In genomic region chr10:62186882-62187281, GRCm38 (mm10) we compare ENCODE assay signal across 9 mouse cellular contexts. TPM values are rescaled to one million over a fixed set of nuclear protein-coding genes. Genes with fewer than 3 reads are reported as not detected.
DNase-seq lines count a peak whose midpoint lies in the region; ATAC-seq lines count a peak whose summit lies in the region.
"Had no signal": no experiment of that assay in that cellular context is flagged by ENCODE, and none has a peak within 500 bp of the region (broad histone marks: within the 10 kb centered on the region; RNA-seq: fewer than 3 reads in every experiment).

No protein-coding gene starts in this region.

- H3K27ac ChIP-seq in liver, embryonic 11.5 days (ENCODE audit: low read depth, low read length) = no peak overlapping the region
- H3K27ac ChIP-seq in stomach, embryonic 16.5 days (ENCODE audit: low read length) = no peak overlapping the region
- H3K27ac ChIP-seq: embryonic facial prominence, embryonic 12.5 days had no signal

- H3K9ac ChIP-seq in liver, embryonic 11.5 days (ENCODE audit: low read depth, low read length) = no peak overlapping the region
- H3K9ac ChIP-seq in stomach, embryonic 16.5 days (ENCODE audit: low read length) = no peak overlapping the region
- H3K9ac ChIP-seq: embryonic facial prominence, embryonic 12.5 days had no signal

- H3K27me3 ChIP-seq in liver, embryonic 11.5 days (replicated peaks; ENCODE audit: control insufficient read depth, insufficient read depth, low read length) = no peaks in the 10 kb centered on the region; the same call in 1 of the 2 replicates
- H3K27me3 ChIP-seq in stomach, embryonic 16.5 days (ENCODE audit: control insufficient read depth, insufficient read depth, low read length) = no peaks in the 10 kb centered on the region
- H3K27me3 ChIP-seq: embryonic facial prominence, embryonic 12.5 days had no signal

- 21% methylated on average over 7 of the region's 7 CpGs for WGBS in liver, embryonic 11.5 days
- WGBS in stomach, embryonic 16.5 days = 20% methylated on average over 7 of the region's 7 CpGs

- H3K9me3 ChIP-seq in liver, embryonic 11.5 days (ENCODE audit: control insufficient read depth, low read length) = no peaks in the 10 kb centered on the region
- no peaks in the 10 kb centered on the region for H3K9me3 ChIP-seq in stomach, embryonic 16.5 days (replicated peaks; ENCODE audit: control insufficient read depth, low read length)
- H3K9me3 ChIP-seq: embryonic facial prominence, embryonic 12.5 days had no signal

- H3K4me2 ChIP-seq in liver, embryonic 11.5 days = no peak overlapping the region
- no peak overlapping the region for H3K4me2 ChIP-seq in stomach, embryonic 16.5 days (ENCODE audit: low read depth, low read length)
- H3K4me2 ChIP-seq: embryonic facial prominence, embryonic 12.5 days had no signal

- DNase-seq in 3134 (ENCODE audit: extremely low read depth, insufficient read length, low spot score) (peak; percentile 41), WW6 (ENCODE audit: low read depth, low spot score) (peak; percentile 39)
- DNase-seq in embryo, embryonic 10 days (ENCODE audit: low spot score) = peak; percentile 83
- peak; percentile 72 to 77 for DNase-seq in gastrocnemius, postnatal 4 days (ENCODE audit: low spot score in 2 of 2)
- DNase-seq in kidney, adult 9 months = peak; percentile 83
- DNase-seq in liver, embryonic 11.5 days (ENCODE audit: low spot score) = peak; percentile 80
- DNase-seq in neural tube, embryonic 10.5 days (ENCODE audit: extremely low spot score, low spot score) = peak; percentile 87

- peaks cover 4% of the 10 kb centered on the region for H3K4me1 ChIP-seq in liver, embryonic 11.5 days (replicated peaks; ENCODE audit: control insufficient read depth, insufficient read depth, low read length)
- H3K4me1 ChIP-seq in stomach, embryonic 16.5 days (ENCODE audit: control insufficient read depth, insufficient read depth, low read length) = no peaks in the 10 kb centered on the region
- H3K4me1 ChIP-seq: embryonic facial prominence, embryonic 12.5 days had no signal

- peak; percentile 67 for ATAC-seq in liver, embryonic 11.5 days (replicated peaks; ENCODE audit: low FRiP score)
- peak; percentile 27; the same call in 1 of the 2 replicates for ATAC-seq in stomach, embryonic 16.5 days (ENCODE audit: insufficient read depth, low FRiP score)

- H3K4me3 ChIP-seq in liver, embryonic 11.5 days (ENCODE audit: low read depth, low read length) = no peak overlapping the region
- no peak overlapping the region for H3K4me3 ChIP-seq in stomach, embryonic 16.5 days (replicated peaks; ENCODE audit: low read length)
- H3K4me3 ChIP-seq: embryonic facial prominence, embryonic 12.5 days had no signal

- H3K36me3 ChIP-seq in liver, embryonic 11.5 days (ENCODE audit: control insufficient read depth, insufficient read depth, low read length) = no peaks in the 10 kb centered on the region
- H3K36me3 ChIP-seq in stomach, embryonic 16.5 days (ENCODE audit: control insufficient read depth, insufficient read depth, low read length) = no peaks in the 10 kb centered on the region
- H3K36me3 ChIP-seq: embryonic facial prominence, embryonic 12.5 days had no signal

RNA-seq across cellular contexts. Expression of gene Fam241b, which starts 43.2 kb away (rescaled TPM):
- under 1 TPM; 0.23 to 0.47 TPM for total RNA-seq in gastrocnemius, postnatal 4 days (2021)
- polyA plus RNA-seq in liver, embryonic 11.5 days (2014; fragmentation: Nextera tagmentation; extraction: Ambion mirVana) = 0.71 and 0.77 TPM in 2 replicates
- polyA plus RNA-seq in stomach, embryonic 16.5 days (2015; fragmentation: Nextera tagmentation; extraction: Ambion mirVana) = 18.0 and 21.6 TPM in 2 replicates

RNA-seq across cellular contexts. Expression of gene Tspan15, which starts 44.2 kb away (rescaled TPM):
- 10 to 100 TPM; 25.5 to 30.8 TPM for total RNA-seq in gastrocnemius, postnatal 4 days (2021)
- 13.8 and 14.1 TPM in 2 replicates for polyA plus RNA-seq in liver, embryonic 11.5 days (2014; fragmentation: Nextera tagmentation; extraction: Ambion mirVana)
- polyA plus RNA-seq in stomach, embryonic 16.5 days (2015; fragmentation: Nextera tagmentation; extraction: Ambion mirVana) = 65.5 and 80.3 TPM in 2 replicates

RNA-seq across cellular contexts. Expression of gene Neurog3, which starts 54.0 kb away (rescaled TPM):
- total RNA-seq in gastrocnemius, postnatal 4 days (2021) = not detected
- polyA plus RNA-seq in liver, embryonic 11.5 days (2014; fragmentation: Nextera tagmentation; extraction: Ambion mirVana) = not detected in 2 replicates
- 4.4 and 5.2 TPM in 2 replicates for polyA plus RNA-seq in stomach, embryonic 16.5 days (2015; fragmentation: Nextera tagmentation; extraction: Ambion mirVana)

Comparison
In these comparisons a context has a peak if more than half of its experiments do, and no peak if none do; other contexts are left out.
1. RNA of gene Fam241b, which starts 43.2 kb away (polyA plus RNA-seq): 18.0 to 21.6 TPM in stomach, embryonic 16.5 days; 0.71 to 0.77 TPM in liver, embryonic 11.5 days; every median in the first group is over 10 times any median in the second.
2. Peak in every context shown above with its lines, with median percentiles within 50 percentile points of each other: DNase-seq.